ENCODE assay signal across 16 mouse cellular contexts in genomic region chr2:150569847-150570590, GRCm38 (mm10). TPM values are rescaled to one million over a fixed set of nuclear protein-coding genes. Genes with fewer than 3 reads are reported as not detected.
DNase-seq lines count a peak whose midpoint lies in the region; ATAC-seq and TF ChIP-seq lines count a peak whose summit lies in the region.
"Had no signal": no experiment of that assay in that cellular context is flagged by ENCODE, and none has a peak within 500 bp of the region (broad histone marks: within the 10 kb centered on the region; RNA-seq: fewer than 3 reads in every experiment).

Gene Cst7 (plus strand): TSS chr2:150570415.

- no peak within 1 kb of the TSS for H3K27ac ChIP-seq in forebrain, postnatal 0 days (ENCODE audit: low read depth, low read length)
- H3K27ac ChIP-seq: left cerebral cortex, adult 2 months had no signal

- peaks cover under 1% of the 10 kb centered on the region for H3K36me3 ChIP-seq in G1E (replicated peaks)
- no peaks in the 10 kb centered on the region for H3K36me3 ChIP-seq in forebrain, postnatal 0 days (ENCODE audit: insufficient read depth)

- H3K27me3 ChIP-seq in G1E (ENCODE audit: insufficient read depth, low read length) = peaks cover 3% of the 10 kb centered on the region; the same call in 1 of the 2 replicates
- H3K27me3 ChIP-seq in forebrain, postnatal 0 days (ENCODE audit: insufficient read depth, low read length) = no peaks in the 10 kb centered on the region
- H3K27me3 ChIP-seq: Patski had no signal

- peak within 1 kb of the TSS; percentile 55 for H3K4me3 ChIP-seq in G1E (ENCODE audit: low read depth, low read length)
- H3K4me3 ChIP-seq in forebrain, postnatal 0 days (ENCODE audit: low read depth, low read length) = no peak within 1 kb of the TSS
- H3K4me3 ChIP-seq: left cerebral cortex, adult 2 months had no signal

- peak; percentile 50; the same call in 1 of the 2 replicates for ATAC-seq in G1E (ENCODE audit: extremely low read depth, insufficient number of reproducible peaks, low FRiP score, poor library complexity, severe bottlenecking)
- peak; percentile 92 for ATAC-seq in inflammation-experienced regulatory T-cells, adult 6 months
- ATAC-seq in neutrophil, adult 5-6 weeks (ENCODE audit: extremely low read depth, insufficient number of reproducible peaks, low FRiP score, poor library complexity, severe bottlenecking) = peak; percentile 47; the same call in 1 of the 2 replicates
- no peak for ATAC-seq in forebrain, postnatal 0 days
- ATAC-seq: Patski had no signal

- H3K4me1 ChIP-seq in G1E (ENCODE audit: insufficient read depth, low read depth, low read length) = peaks cover 25% of the 10 kb centered on the region
- no peaks in the 10 kb centered on the region for H3K4me1 ChIP-seq in forebrain, postnatal 0 days (ENCODE audit: insufficient read depth)

- no peak within 1 kb of the TSS for H3K4me2 ChIP-seq in forebrain, postnatal 0 days (ENCODE audit: low read depth)

- WGBS in forebrain, postnatal 0 days = 79% methylated on average over 11 of the region's 11 CpGs

- peak; percentile 86 for DNase-seq in CD4-positive helper T cell, adult 2 months (ENCODE audit: low read depth, low spot score)
- peak; percentile 16 for DNase-seq in G1E (ENCODE audit: low spot score)
- DNase-seq in frontal cortex, postnatal 25 days (ENCODE audit: low spot score in 2 of 2) = no peak
- no peak for DNase-seq in ovary, postnatal 14 days (ENCODE audit: low spot score)
- DNase-seq in forebrain, postnatal 0 days = no peak
- DNase-seq in cerebellum, adult 18-20 months = no peak
- DNase-seq: adrenal gland, postnatal 36 days; cerebellum, postnatal 25 days; heart, postnatal 10 days; kidney, adult 18-20 months; lung, adult 18-20 months had no signal

- no peak for TF ChIP-seq CTCF in G1E (IDR thresholded peaks at IDR 0.05; ENCODE audit: low read depth, low read length)
- TF ChIP-seq CTCF in forebrain, postnatal 0 days (IDR thresholded peaks at IDR 0.05; ENCODE audit: low read depth) = no peak

- no peak within 1 kb of the TSS for H3K9ac ChIP-seq in forebrain, postnatal 0 days

- H3K9me3 ChIP-seq in G1E (replicated peaks) = no peaks in the 10 kb centered on the region
- no peaks in the 10 kb centered on the region for H3K9me3 ChIP-seq in forebrain, postnatal 0 days (ENCODE audit: low read length)

RNA-seq across cellular contexts. Expression of gene Cst7, which starts in this region (rescaled TPM):
- total RNA-seq in G1E (2014; fragmentation: Nextera tagmentation) = not detected in 2 replicates
- 14.2 and 18.2 TPM in 2 replicates for total RNA-seq in G1E (2017)
- polyA plus RNA-seq in G1E (2012) = 0.22 and 0.24 TPM in 2 replicates
- 100 to 1,000 TPM; 241 to 305 (median 284) TPM for polyA plus RNA-seq in inflammation-experienced regulatory T-cells, adult 6 months (2017; shearing (Covaris generic))
- 2.3 and 7.6 TPM in 2 replicates for total RNA-seq in neutrophil, adult 5-6 weeks (2017)
- not detected in 2 replicates for total RNA-seq in forebrain, postnatal 0 days (2014; rRNA removed)
- polyA plus RNA-seq in forebrain, postnatal 0 days (2015; fragmentation: Nextera tagmentation; extraction: Ambion mirVana) = 0.29 and 0.31 TPM in 2 replicates
- total RNA-seq: adrenal gland, postnatal 36 days; gastrocnemius, adult 18-20 months; heart, postnatal 10 days; left cerebral cortex, adult 2 months had no signal
- polyA plus RNA-seq: Patski had no signal

Comparison
In these comparisons a context has a peak if more than half of its experiments do, and no peak if none do; other contexts are left out.
1. RNA of gene Cst7 (polyA plus RNA-seq): 241 to 305 TPM in inflammation-experienced regulatory T-cells, adult 6 months; 0.29 to 0.31 TPM in forebrain, postnatal 0 days and 0.22 to 0.24 TPM in G1E; every median in the first group is over 100 times any median in the second.
2. DNase-seq: peak in CD4-positive helper T cell, adult 2 months (single experiment) and G1E (single experiment); none in frontal cortex, postnatal 25 days (0 of 2), ovary, postnatal 14 days (single experiment), forebrain, postnatal 0 days (single experiment) and cerebellum, adult 18-20 months (0 of 2).